Mouse (Mus musculus): ENCODE measurements at regions not wholly inside any gene's neighbourhood (a gene's known extent, or its start where the extent isn't known, plus 50 kb on each side); places are given as distances from the start of the nearest gene placed in this dataset.

- TF ChIP-seq CTCF (conservative IDR thresholded peaks at IDR 0.05; ENCODE audit: low read length) (no peak), POU5F1 (IDR thresholded peaks at IDR 0.05; ENCODE audit: borderline replicate concordance, low read length) (no peak)
Measured at GRCm38 (mm10) chr14:76851473-76852214, 184.9 kb upstream of the Ccdc122 start.

Data from E14TG2a.4 (cell line).